Mouse (Mus musculus) MEL (cell line): ENCODE measurements at regions not wholly inside any gene's neighbourhood (a gene's known extent, or its start where the extent isn't known, plus 50 kb on each side); places are given as distances from the start of the nearest gene placed in this dataset.
A peak's percentile ranks its signal among the peaks of the same experiment; 100 is the strongest.

Experiments
- BHLHE40 ChIP-seq: IDR thresholded peaks from 2 replicates; pipeline ENCODE4 v1.6.1; 2012; ENCODE audit warnings: low read depth, mild to moderate bottlenecking, inconsistent platforms, low read length, improper control_type of control experiment, borderline replicate concordance
- CHD1 ChIP-seq: IDR thresholded peaks from 2 replicates; pipeline ENCODE4 v1.6.1; 2012; ENCODE audit warnings: low read depth, mild to moderate bottlenecking, inconsistent platforms, low read length, improper control_type of control experiment
- CHD2 ChIP-seq: IDR thresholded peaks from 2 replicates; pipeline ENCODE4 v1.6.1; 2011; ENCODE audit warnings: low read length, improper control_type of control experiment
- CTCF ChIP-seq, 3 experiments: IDR thresholded peaks in 2 of 3; conservative IDR thresholded peaks in 1 of 3; 2 replicates each; pipeline ENCODE4 v1.5.1; 2011 to 2012; ENCODE audit warnings: low read length in 3 of 3, low read depth in 2 of 3, mild to moderate bottlenecking in 2 of 3, improper control_type of control experiment in 1 of 3, inconsistent platforms in 1 of 3, mixed read lengths in 1 of 3, moderate library complexity in 1 of 3; ENCODE audit not compliant: control insufficient read depth in 1 of 3, insufficient read depth in 1 of 3, poor library complexity in 1 of 3, severe bottlenecking in 1 of 3
- EP300 ChIP-seq, 2 experiments: IDR thresholded peaks; 2 replicates each; pipeline ENCODE4 v1.6.1; 2011; ENCODE audit warnings: improper control_type of control experiment in 2 of 2, low read length in 2 of 2, low read depth in 1 of 2, mild to moderate bottlenecking in 1 of 2
- GATA1 ChIP-seq: IDR thresholded peaks from 2 replicates; pipeline ENCODE4 v1.6.1; 2011; ENCODE audit warnings: low read depth, low read length, improper control_type of control experiment
- KAT2A ChIP-seq: conservative IDR thresholded peaks from 2 replicates; pipeline ENCODE4 v1.6.1; 2012; ENCODE audit warnings: low read depth, low read length, improper control_type of control experiment, inconsistent platforms
- MAFK ChIP-seq: IDR thresholded peaks from 2 replicates; pipeline ENCODE4 v1.6.1; 2011; ENCODE audit warnings: low read depth, mild to moderate bottlenecking, low read length, improper control_type of control experiment, borderline replicate concordance
- NRF1 ChIP-seq: IDR thresholded peaks from 2 replicates; pipeline ENCODE4 v1.6.1; 2014; ENCODE audit warnings: low read depth, mild to moderate bottlenecking, inconsistent platforms, low read length, improper control_type of control experiment, moderate library complexity; ENCODE audit not compliant: poor library complexity, insufficient read depth, severe bottlenecking
- POLR2A ChIP-seq, 2 experiments: IDR thresholded peaks; 2 replicates each; pipeline ENCODE4 v1.6.1; 2011 to 2012; ENCODE audit warnings: low read length in 2 of 2, mild to moderate bottlenecking in 2 of 2, control low read depth in 1 of 2, improper control_type of control experiment in 1 of 2, low read depth in 1 of 2, moderate library complexity in 1 of 2; ENCODE audit not compliant: control insufficient read depth in 1 of 2, insufficient read depth in 1 of 2, poor library complexity in 1 of 2
- RAD21 ChIP-seq: IDR thresholded peaks from 2 replicates; pipeline ENCODE4 v1.6.1; 2011; ENCODE audit warnings: mild to moderate bottlenecking, low read depth, low read length, improper control_type of control experiment
- SIN3A ChIP-seq: IDR thresholded peaks from 2 replicates; pipeline ENCODE4 v1.6.1; 2012; ENCODE audit warnings: low read length, improper control_type of control experiment, inconsistent platforms
- ZKSCAN1 ChIP-seq: IDR thresholded peaks from 2 replicates; pipeline ENCODE4 v1.6.1; 2012; ENCODE audit warnings: low read depth, mild to moderate bottlenecking, inconsistent platforms, low read length, improper control_type of control experiment, moderate library complexity

GRCm38 (mm10) chr12:97130276-97130675 lies 1129.0 kb downstream of the Galc start:
- no peak for TF ChIP-seq KAT2A
- TF ChIP-seq CTCF (IDR thresholded peaks at IDR 0.05 in 2 of 3, conservative IDR thresholded peaks at IDR 0.05 in 1 of 3; ENCODE audit: control insufficient read depth in 1 of 3, insufficient read depth in 1 of 3, low read depth in 2 of 3, low read length in 3 of 3, poor library complexity in 1 of 3, severe bottlenecking in 1 of 3) = peak; percentile 14 to 53 (median 24); a peak in 3 of 6 replicates
- no peak for TF ChIP-seq NRF1
- no peak for TF ChIP-seq SIN3A
- TF ChIP-seq POLR2A (IDR thresholded peaks at IDR 0.05; ENCODE audit: control insufficient read depth in 1 of 2, insufficient read depth in 1 of 2, low read depth in 1 of 2, low read length in 2 of 2, poor library complexity in 1 of 2) = no peak
- TF ChIP-seq BHLHE40 = no peak
- TF ChIP-seq RAD21 = peak; percentile 75
- no peak for TF ChIP-seq GATA1
- no peak for TF ChIP-seq CHD2
- no peak for TF ChIP-seq ZKSCAN1
- no peak for TF ChIP-seq MAFK
- no peak for TF ChIP-seq CHD1
- no peak for TF ChIP-seq EP300 (IDR thresholded peaks at IDR 0.05; ENCODE audit: low read depth in 1 of 2, low read length in 2 of 2)
